Mouse (Mus musculus): ENCODE data around the gene Dnm1. TPM values are rescaled to one million over a fixed set of nuclear protein-coding genes. Genes with fewer than 3 reads are reported as not detected.
A peak's percentile ranks its signal among the peaks of the same experiment; 100 is the strongest.

Dnm1 gene
- 18.6 and 19.4 TPM in 2 replicates for polyA plus RNA-seq (2016; fragmentation: Nextera tagmentation; extraction: Ambion mirVana)

DNA sequence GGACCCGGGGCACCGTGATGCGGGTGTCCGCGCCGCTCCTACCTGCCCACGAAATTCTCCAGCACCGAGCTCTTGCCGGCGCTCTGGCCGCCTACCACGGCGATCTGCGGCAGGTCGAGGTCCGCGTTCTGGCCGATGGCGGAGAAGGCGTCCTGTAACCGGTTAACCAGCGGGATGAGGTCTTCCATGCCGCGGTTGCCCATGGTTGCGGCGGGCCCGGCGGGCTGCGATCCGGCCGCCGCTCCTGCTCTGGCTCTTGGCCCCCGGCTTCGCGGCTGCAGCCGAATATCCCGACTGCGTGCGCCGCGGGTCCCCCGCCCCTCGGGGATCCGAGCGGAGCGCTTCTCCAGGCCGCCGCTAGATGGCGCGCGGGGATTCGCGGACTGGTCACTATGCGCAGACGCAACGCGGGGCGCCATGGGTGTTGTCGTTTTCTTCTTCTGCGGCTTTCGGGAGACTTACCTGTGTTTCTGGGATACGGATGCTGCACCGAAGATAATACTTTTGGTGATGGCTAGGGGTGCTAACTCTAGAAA, at the start of gene Dnm1:
Gene Dnm1, minus strand, starts transcription at position 332 of the 536 bp plus-strand sequence.
- H3K9me3 ChIP-seq: no peaks in the 10 kb centered on the region
- peaks cover 33% of the 10 kb centered on the region for H3K27me3 ChIP-seq
- H3K4me1 ChIP-seq: peaks cover 26% of the 10 kb centered on the region
- peak within 1 kb of the TSS; percentile 96 for H3K4me2 ChIP-seq
- H3K36me3 ChIP-seq (replicated peaks): no peaks in the 10 kb centered on the region
- peak within 1 kb of the TSS; percentile 70 for H3K9ac ChIP-seq
- peak within 1 kb of the TSS; percentile 59 for H3K4me3 ChIP-seq (replicated peaks)
- peak; percentile 66 for ATAC-seq (ENCODE audit: low FRiP score)
- WGBS: under 1% methylated on average over 63 of the region's 63 CpGs
- H3K27ac ChIP-seq: peak within 1 kb of the TSS; percentile 82

DNA sequence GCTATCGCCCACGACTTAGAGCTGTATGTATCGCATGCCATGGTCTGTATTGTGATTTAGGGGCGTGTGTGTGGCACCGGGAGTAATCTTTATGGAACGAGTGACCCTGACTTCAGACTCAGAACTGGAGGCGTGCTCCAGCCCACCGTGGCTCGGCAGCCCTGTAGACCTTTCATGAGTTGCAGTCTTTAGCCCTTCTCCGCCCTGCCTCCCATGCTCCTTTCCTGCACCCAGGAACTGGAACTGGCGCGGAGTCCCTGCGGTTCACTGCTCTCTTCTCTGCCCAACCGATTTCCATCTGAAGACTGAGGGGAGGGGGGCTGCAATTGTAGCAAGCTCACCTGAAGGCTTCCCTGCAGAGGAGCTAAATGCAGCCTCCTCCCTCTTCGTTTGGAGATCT, 43.6 kb upstream of the Dnm1 start:
- ATAC-seq (ENCODE audit: low FRiP score): no peak
- H3K4me2 ChIP-seq: peak overlapping the region; percentile 92
- peaks cover 18% of the 10 kb centered on the region for H3K4me1 ChIP-seq
- H3K27me3 ChIP-seq: no peaks in the 10 kb centered on the region
- peak overlapping the region; percentile 84; the same call in 1 of the 2 replicates for H3K27ac ChIP-seq
- 1% methylated on average over 15 of the region's 15 CpGs for WGBS
- H3K36me3 ChIP-seq (replicated peaks): peaks cover 16% of the 10 kb centered on the region
- no peaks in the 10 kb centered on the region for H3K9me3 ChIP-seq
- H3K9ac ChIP-seq: peak overlapping the region; percentile 87
- peak overlapping the region; percentile 93 for H3K4me3 ChIP-seq (replicated peaks)

DNA sequence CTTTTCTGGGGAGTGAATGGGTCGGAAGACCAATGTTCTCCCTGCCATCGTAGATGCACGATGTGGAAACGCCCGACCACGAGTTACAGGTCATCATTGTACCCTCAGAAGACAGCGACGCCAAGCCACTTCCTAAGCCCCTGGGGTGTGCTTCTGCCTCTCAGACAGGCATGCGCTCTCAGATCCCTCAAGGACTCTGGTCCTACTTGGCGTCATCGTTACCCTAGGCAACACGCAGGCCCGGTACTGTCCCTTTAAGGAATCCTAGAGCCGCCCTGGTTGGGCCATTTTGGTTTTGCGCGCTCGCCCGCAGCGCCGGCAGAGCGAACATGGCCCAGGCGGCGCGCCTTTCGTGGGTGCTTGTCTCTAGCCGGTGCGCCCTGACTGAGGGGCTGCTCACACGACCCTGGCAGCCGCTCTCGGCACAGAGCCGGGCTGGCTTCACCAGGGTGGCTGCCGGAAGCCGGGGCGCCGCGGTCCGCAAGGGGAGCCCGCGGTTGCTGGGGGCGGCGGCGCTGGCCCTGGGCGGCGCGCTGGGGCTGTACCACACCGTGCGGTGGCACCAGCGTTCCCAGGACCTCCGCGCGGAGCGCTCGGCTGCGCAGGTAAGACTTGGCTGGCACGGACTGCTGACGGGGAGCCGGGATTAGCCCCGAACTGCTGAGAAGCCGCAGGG, 42.9 kb upstream of the Dnm1 start:
- peaks cover 18% of the 10 kb centered on the region for H3K4me1 ChIP-seq
- peak overlapping the region; percentile 92 for H3K4me2 ChIP-seq
- WGBS: 1% methylated on average over 58 of the region's 59 CpGs
- H3K9me3 ChIP-seq: no peaks in the 10 kb centered on the region
- H3K27me3 ChIP-seq: no peaks in the 10 kb centered on the region
- H3K36me3 ChIP-seq (replicated peaks): peaks cover 11% of the 10 kb centered on the region
- H3K27ac ChIP-seq: peak overlapping the region; percentile 84
- peak overlapping the region; percentile 93 for H3K4me3 ChIP-seq (replicated peaks)
- H3K9ac ChIP-seq: peak overlapping the region; percentile 87
- peak; percentile 95 for ATAC-seq (ENCODE audit: low FRiP score)

DNA sequence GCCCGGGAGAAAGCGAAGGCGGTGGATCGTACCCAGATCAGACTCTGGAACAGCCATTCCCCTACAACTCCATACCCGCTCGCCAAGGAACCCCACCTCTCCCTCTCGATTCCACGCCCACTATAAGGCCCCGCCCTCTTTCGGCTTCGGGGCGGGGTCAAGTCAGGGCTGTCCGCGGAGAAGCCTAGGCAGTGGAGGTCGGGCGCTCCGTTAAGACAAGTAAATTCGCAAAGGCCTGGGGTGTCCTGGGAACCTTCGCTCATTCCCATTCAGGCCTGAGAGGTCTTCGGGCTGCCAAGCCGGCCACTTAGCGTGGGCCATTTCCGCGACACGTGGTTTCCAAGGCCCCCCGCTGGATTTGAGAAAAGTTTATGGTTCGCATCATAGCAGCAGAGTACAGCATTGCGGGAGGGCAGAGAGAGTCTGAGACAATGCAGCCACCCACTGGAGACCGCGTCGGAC, 42.4 kb upstream of the Dnm1 start, which contains the start of gene Ptges2:
Gene Ptges2, plus strand, starts transcription at position 413 of the 462 bp plus-strand sequence.
- 0% methylated on average over 31 of the region's 31 CpGs for WGBS
- Histone ChIP-seq H3K4me1 (peaks cover 18% of the 10 kb centered on the region), H3K4me3 (replicated peaks) (peak within 1 kb of the TSS; percentile 93), H3K9ac (peak within 1 kb of the TSS; percentile 87), H3K36me3 (replicated peaks) (peaks cover 6% of the 10 kb centered on the region), H3K4me2 (peak within 1 kb of the TSS; percentile 92), H3K27ac (peak within 1 kb of the TSS; percentile 84), H3K27me3 (no peaks in the 10 kb centered on the region), H3K9me3 (no peaks in the 10 kb centered on the region)
- ATAC-seq (ENCODE audit: low FRiP score): peak; percentile 90

- 5% methylated on average over 8 of the region's 8 CpGs for WGBS
- H3K9ac ChIP-seq: peak overlapping the region; percentile 87
- no peak for ATAC-seq (ENCODE audit: low FRiP score)
- peak overlapping the region; percentile 93 for H3K4me3 ChIP-seq (replicated peaks)
- peaks cover 18% of the 10 kb centered on the region for H3K4me1 ChIP-seq
- H3K9me3 ChIP-seq: no peaks in the 10 kb centered on the region
- peak overlapping the region; percentile 84 for H3K27ac ChIP-seq
- peak overlapping the region; percentile 92 for H3K4me2 ChIP-seq
- H3K27me3 ChIP-seq: no peaks in the 10 kb centered on the region
- H3K36me3 ChIP-seq (replicated peaks): peaks cover under 1% of the 10 kb centered on the region; the same call in 1 of the 2 replicates
Observed at GRCm38 (mm10) chr2:32394973-32395372, 41.8 kb upstream of the Dnm1 start.

GRCm38 (mm10) chr2:32392063-32392462, 38.9 kb upstream of the Dnm1 start:
- Histone ChIP-seq H3K9me3 (no peaks in the 10 kb centered on the region), H3K27ac (no peak overlapping the region), H3K4me3 (replicated peaks) (no peak overlapping the region), H3K27me3 (peaks cover 4% of the 10 kb centered on the region; the same call in 1 of the 2 replicates), H3K9ac (no peak overlapping the region), H3K4me1 (peaks cover 11% of the 10 kb centered on the region), H3K4me2 (no peak overlapping the region), H3K36me3 (replicated peaks) (no peaks in the 10 kb centered on the region)
- 85% methylated on average over 5 of the region's 5 CpGs for WGBS
- ATAC-seq (ENCODE audit: low FRiP score): no peak

DNA sequence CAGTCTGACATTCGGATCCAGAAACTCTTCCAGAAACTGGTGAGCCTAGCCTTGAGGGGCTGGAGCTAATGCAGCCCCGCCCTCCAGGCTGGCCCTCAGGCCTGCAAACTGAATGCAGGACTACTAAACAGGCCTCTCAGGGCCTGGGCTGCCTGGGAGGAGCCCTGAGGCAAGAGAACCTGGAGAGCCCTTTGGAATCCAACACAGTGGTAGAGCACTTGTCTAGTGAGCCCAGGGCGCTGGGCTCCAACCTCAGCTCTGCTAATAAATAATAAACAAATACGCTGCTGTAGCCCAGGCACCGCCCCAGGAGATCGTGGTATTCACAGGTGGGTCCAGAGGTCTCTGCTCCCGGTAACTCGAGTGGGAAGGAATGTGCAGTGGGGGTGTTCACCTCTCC, 37.7 kb upstream of the Dnm1 start:
- Histone ChIP-seq H3K27me3 (peaks cover 4% of the 10 kb centered on the region; the same call in 1 of the 2 replicates), H3K27ac (no peak overlapping the region), H3K9ac (no peak overlapping the region), H3K36me3 (replicated peaks) (no peaks in the 10 kb centered on the region), H3K4me1 (peaks cover 6% of the 10 kb centered on the region), H3K4me2 (no peak overlapping the region), H3K9me3 (no peaks in the 10 kb centered on the region), H3K4me3 (replicated peaks) (no peak overlapping the region)
- whole genome bisulfite sequencing: 79% methylated on average over 8 of the region's 8 CpGs
- ATAC-seq (ENCODE audit: low FRiP score): no peak

- Histone ChIP-seq H3K9me3 (no peaks in the 10 kb centered on the region), H3K36me3 (replicated peaks) (no peaks in the 10 kb centered on the region), H3K27me3 (peaks cover 4% of the 10 kb centered on the region), H3K4me3 (replicated peaks) (no peak overlapping the region), H3K27ac (no peak overlapping the region), H3K9ac (no peak overlapping the region), H3K4me1 (no peaks in the 10 kb centered on the region), H3K4me2 (no peak overlapping the region)
- no peak for ATAC-seq (ENCODE audit: low FRiP score)
- 78% methylated on average over 2 of the region's 2 CpGs for WGBS
Observed at GRCm38 (mm10) chr2:32389157-32389556, 36.0 kb upstream of the Dnm1 start.

DNA sequence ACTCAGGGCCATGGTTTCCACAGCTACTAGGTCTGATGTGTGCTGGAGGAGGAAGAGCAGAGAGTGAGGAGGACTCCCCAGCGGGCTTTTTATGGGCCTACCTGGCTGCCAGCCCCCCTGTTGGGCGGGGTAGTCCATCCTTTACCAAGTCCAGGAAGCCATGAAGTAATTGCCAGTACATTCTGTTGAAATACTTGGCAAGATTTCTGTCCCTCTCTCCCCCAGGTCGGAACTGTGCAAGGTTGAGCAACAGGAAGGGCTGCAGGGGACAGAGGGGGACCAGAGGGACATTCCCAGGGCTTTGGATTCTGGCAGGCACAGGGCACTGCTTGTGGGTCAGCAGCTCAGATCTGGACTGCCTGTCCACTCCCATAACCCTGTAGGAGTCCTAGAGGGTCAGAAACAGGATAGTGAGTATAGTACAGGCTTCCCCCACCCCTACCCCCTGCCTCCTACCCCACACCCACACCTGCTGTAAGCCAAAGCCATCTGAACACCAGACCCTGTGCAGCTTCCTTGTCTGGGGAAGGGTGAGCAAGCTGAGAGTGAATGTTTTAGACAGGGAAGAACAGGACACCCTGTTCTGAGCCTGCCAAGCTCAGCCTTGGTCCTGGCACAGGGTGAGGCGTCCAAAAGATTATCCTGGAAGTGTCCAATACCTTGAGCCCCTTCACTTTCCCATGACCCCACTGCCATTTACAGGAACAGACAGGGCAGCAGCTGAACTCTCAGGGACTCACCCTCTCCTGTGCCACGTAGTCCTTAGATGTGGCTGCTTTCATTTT, 34.8 kb upstream of the Dnm1 start, which contains the start of gene Lcn2:
Gene Lcn2, minus strand, starts transcription at position 547 of the 785 bp plus-strand sequence.
- Histone ChIP-seq H3K27me3 (peaks cover 6% of the 10 kb centered on the region), H3K4me2 (no peak within 1 kb of the TSS), H3K27ac (no peak within 1 kb of the TSS), H3K4me3 (replicated peaks) (no peak within 1 kb of the TSS), H3K36me3 (replicated peaks) (no peaks in the 10 kb centered on the region), H3K9ac (no peak within 1 kb of the TSS), H3K4me1 (no peaks in the 10 kb centered on the region), H3K9me3 (no peaks in the 10 kb centered on the region)
- 62% methylated on average over 5 of the region's 5 CpGs for WGBS
- ATAC-seq (ENCODE audit: low FRiP score): no peak

- H3K4me1 ChIP-seq: peaks cover 9% of the 10 kb centered on the region
- peaks cover 24% of the 10 kb centered on the region for H3K36me3 ChIP-seq (replicated peaks)
- H3K4me2 ChIP-seq: no peak overlapping the region
- no peak overlapping the region for H3K4me3 ChIP-seq (replicated peaks)
- no peak overlapping the region for H3K27ac ChIP-seq
- 85% methylated on average over 2 of the region's 2 CpGs for WGBS
- no peak for ATAC-seq (ENCODE audit: low FRiP score)
- no peak overlapping the region for H3K9ac ChIP-seq
- H3K9me3 ChIP-seq: no peaks in the 10 kb centered on the region
- H3K27me3 ChIP-seq: peaks cover 20% of the 10 kb centered on the region
Observed at GRCm38 (mm10) chr2:32382689-32383088, 29.6 kb upstream of the Dnm1 start.

DNA sequence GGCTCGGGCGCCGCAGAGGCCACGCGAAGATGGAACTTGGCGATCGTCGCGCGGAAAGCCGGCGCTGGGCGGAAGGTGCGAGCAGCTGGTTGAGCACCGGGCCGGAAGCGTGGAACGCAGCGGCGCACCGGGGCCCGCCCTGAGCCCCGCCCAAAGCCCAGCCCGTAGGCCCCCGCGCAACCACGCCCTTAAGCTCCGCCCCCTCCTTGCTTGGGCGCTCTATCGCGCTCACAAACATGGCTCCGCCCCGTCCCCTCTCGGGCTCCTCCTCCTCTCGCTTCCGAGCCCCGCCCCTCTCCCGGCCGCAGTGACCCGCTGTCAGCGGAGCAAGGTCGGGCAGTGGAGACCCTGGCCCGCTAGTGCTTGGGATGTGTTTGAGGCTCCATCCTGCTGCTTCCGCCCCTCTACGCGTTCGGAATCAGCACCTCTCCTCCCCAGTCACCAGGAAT, 28.7 kb upstream of the Dnm1 start, which contains the start of gene 1110008P14Rik:
Gene 1110008P14Rik, minus strand, starts transcription at position 164 of the 449 bp plus-strand sequence.
- Histone ChIP-seq H3K9me3 (no peaks in the 10 kb centered on the region), H3K4me2 (peak within 1 kb of the TSS; percentile 98), H3K27me3 (peaks cover 18% of the 10 kb centered on the region), H3K9ac (peak within 1 kb of the TSS; percentile 61), H3K36me3 (replicated peaks) (peaks cover 33% of the 10 kb centered on the region), H3K4me1 (peaks cover 9% of the 10 kb centered on the region), H3K27ac (0 out of 2 replicates have a peak within 1 kb of the TSS, but pooled peaks have one; percentile 25), H3K4me3 (replicated peaks) (peak within 1 kb of the TSS; percentile 71)
- ATAC-seq (ENCODE audit: low FRiP score): peak; percentile 91
- WGBS: under 1% methylated on average over 43 of the region's 47 CpGs
